Mouse (Mus musculus) left cerebral cortex, adult 2 months (tissue): Measurements from ENCODE around the gene Cdk1. TPM values are rescaled to one million over a fixed set of nuclear protein-coding genes. Genes with fewer than 3 reads are reported as not detected.

Source experiments
- DNase-seq, 2 experiments: peaks; one replicate each; pipeline ENCODE4 v3.0.0; 2021 to 2022; ENCODE audit warnings: low spot score in 2 of 2, mixed read lengths in 1 of 2; ENCODE audit errors: extremely low spot score in 1 of 2
- H3K27ac ChIP-seq: fragments of 200-600 bp; 2 replicates; pipeline ENCODE4 v1.8.1; 2022
- H3K4me3 ChIP-seq: fragments of 200-600 bp; 2 replicates; pipeline ENCODE4 v1.8.1; 2022
- CTCF ChIP-seq: fragments of 200-600 bp; IDR thresholded peaks from 2 replicates; pipeline ENCODE4 v1.8.1; 2022; ENCODE audit warnings: antibody characterized with exemption, mild to moderate bottlenecking, moderate library complexity
- intact Hi-C: fragments of 180-260 bp; cut with DNase I; formaldehyde crosslinking; loops from one replicate; pipeline ENCODE4 v1.15.1; 2025
- total RNA-seq, 2 experiments: library from RNA; stranded (reverse); gene quantifications; 2 replicates each; pipeline ENCODE4 v1.2.3; 2021

Cdk1 gene
- total RNA-seq, 2 experiments from 2014 or later: 0.36 to 0.40 TPM

DNA sequence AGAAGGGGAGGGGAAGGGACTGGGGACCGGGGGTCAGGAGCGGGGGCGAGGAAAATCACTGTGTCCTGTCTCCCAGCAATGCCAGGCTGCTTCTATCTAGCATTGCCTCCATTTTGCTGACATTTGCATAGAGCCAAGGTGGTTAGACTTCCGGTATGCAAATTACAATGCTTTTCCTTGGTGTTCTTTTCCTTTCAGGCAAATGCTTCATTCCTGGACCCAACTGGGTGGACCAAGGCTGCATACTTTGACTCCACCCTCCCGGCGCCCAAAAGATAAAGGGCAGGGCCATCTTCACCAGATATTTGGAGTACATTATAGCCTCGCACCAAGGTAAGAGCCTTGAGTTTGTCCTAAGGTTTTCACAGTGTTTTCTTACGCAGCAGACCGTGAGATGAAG is 56.8 kb downstream of the Cdk1 start:
- intact Hi-C loops: no loop called here
- DNase-seq: no peak
- H3K4me3 ChIP-seq: no peak overlapping the region
- TF ChIP-seq CTCF: no peak
- no peak overlapping the region for H3K27ac ChIP-seq

DNA sequence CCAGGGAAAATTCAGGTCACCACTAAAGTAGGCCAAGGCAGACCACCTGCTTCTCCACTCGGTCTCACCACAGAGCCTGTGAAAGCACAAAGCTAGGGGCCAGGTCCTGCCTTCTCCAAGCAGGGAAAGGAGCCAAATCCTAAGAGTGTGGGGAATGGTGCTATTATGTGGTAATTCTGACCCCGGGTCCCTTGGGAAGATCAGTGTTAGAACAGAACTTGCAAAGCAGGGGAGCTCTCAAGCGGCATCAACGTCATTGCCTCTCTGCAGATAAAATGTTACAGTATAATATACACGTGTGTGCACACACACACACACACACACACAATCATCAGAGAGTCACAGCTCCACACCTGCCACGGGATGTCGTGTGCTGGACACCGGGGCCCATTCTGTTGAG is 62.0 kb downstream of the Cdk1 start:
- Histone ChIP-seq H3K4me3 (no peak overlapping the region), H3K27ac (no peak overlapping the region)
- DNase-seq: no peak
- TF ChIP-seq CTCF: no peak
- intact Hi-C loops: no loop called here

DNA sequence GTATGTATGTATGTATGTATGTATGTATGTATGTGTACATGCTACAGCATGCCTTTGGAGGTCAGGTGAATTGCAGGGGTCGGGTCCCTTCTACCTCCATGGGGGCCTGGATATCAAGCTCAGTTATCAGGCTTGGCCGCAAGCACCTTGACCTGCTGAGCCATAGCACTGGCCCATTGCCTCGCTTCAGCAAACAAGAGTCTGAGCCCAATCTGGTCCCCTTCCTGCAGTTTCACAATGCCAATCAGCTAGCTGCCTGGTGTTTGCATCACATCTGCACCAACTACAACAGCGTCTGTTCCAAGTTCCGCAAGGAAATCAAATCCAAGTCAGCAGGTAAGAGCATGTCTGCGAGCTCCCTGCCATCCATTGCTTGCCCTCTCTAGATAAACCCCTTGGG is 64.0 kb downstream of the Cdk1 start:
- intact Hi-C loops: no loop called here
- DNase-seq: no peak
- H3K27ac ChIP-seq: no peak overlapping the region
- no peak for TF ChIP-seq CTCF
- no peak overlapping the region for H3K4me3 ChIP-seq

DNA sequence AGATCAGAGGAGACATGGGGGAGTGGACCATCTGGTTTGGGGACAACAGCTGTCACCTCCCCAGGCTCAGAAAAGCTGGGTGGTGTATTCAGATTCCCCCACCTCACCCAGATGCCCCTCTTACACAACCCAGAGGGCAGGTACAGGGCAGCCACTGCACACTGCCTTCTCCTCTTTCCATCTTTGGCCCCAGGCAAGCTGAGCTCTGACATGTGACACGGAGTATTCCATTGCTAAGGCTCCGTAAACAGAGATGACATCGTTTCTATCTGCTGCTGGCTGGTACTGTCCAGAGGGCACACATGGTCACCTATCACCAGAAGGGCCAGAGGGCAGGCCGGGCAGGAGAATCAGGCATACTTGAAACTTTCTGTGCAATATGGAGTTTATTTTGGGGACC is 64.7 kb downstream of the Cdk1 start:
- Histone ChIP-seq H3K4me3 (no peak overlapping the region), H3K27ac (no peak overlapping the region)
- TF ChIP-seq CTCF: no peak
- intact Hi-C loops: no loop called here
- no peak for DNase-seq

DNA sequence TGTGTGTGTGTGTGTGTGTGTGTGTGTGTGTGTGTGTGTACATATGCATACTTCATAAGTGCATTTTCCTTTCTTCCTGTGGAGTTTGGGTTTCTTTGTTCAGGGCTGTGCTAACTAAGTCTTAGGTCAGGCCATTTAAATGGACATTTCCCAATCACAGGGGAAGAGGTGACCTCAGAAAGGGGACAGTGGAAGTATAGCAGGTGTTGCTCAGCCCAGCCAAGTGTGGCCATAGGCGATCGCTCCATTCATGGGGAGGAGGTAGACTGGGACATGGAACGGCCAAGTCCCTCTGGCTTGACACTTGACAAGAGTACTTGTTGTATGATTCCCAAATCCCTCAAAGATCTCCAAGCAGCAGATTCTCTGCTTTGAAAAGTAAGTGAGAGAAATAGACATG is 65.8 kb downstream of the Cdk1 start:
- Histone ChIP-seq H3K27ac (no peak overlapping the region), H3K4me3 (no peak overlapping the region)
- intact Hi-C loops: no loop called here
- no peak for TF ChIP-seq CTCF
- DNase-seq: no peak

Other genes with a start within 250 kb of the Cdk1 start
- gene Rhobtb1, start 201.5 kb downstream of the Cdk1 start, total RNA-seq: 1 to 10 TPM; 8.6 to 9.5 TPM
- 1 to 10 TPM; 3.2 to 4.2 TPM for gene A930033H14Rik, start 139.8 kb downstream of the Cdk1 start, total RNA-seq
- gene Ank3, start 45.8 kb upstream of the Cdk1 start, total RNA-seq: 100 to 1,000 TPM; 520 to 555 TPM